Mouse (Mus musculus): Measurements from ENCODE around the gene B2m.
A peak's percentile ranks its signal among the peaks of the same experiment; 100 is the strongest.
"Not testable (repeated sequence)": the region's sequence is repeated elsewhere in the genome, so short reads cannot be mapped to it uniquely, and the experiment has no call there.

Gene B2m

DNA sequence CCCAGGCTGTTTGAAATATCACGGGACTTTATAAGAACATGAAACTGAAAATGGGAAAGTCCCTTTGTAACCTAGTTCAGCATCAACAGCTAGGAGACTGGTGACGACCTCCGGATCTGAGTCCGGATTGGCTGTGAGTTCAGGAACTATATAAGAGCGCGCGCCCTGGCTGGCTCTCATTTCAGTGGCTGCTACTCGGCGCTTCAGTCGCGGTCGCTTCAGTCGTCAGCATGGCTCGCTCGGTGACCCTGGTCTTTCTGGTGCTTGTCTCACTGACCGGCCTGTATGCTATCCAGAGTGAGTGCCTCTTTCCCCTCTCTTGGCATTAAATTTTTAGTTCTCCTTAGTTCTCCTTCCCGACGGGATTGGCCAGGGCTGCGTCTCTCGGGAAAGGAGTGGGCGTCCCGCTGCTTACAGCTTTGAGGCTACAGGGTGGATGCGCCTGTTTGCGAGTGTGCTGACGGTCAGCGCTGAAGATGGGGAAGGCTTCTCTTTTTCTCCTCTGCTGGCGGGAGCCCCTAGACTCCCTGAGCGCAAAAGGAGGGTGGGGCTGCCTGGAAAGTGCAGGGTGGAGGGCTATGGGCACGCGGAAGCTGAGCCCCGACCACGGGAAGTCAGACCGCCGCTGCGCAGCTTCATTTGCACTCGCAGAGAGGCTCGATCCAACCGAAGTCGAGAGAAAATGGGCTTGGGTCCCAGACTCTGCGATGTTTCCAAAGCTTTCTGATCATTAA is at the start of gene B2m:
Gene B2m (plus strand): TSS at position 179 of the 734 bp plus-strand sequence.
- DNase-seq = peak; percentile 83 to 90

GRCm38 (mm10) chr2:122097686-122098085 is 49.8 kb upstream of the B2m start:
- DNase-seq = not testable (repeated sequence)

GRCm38 (mm10) chr2:122102070-122102469 is 45.4 kb upstream of the B2m start:
- DNase-seq = no peak

DNA sequence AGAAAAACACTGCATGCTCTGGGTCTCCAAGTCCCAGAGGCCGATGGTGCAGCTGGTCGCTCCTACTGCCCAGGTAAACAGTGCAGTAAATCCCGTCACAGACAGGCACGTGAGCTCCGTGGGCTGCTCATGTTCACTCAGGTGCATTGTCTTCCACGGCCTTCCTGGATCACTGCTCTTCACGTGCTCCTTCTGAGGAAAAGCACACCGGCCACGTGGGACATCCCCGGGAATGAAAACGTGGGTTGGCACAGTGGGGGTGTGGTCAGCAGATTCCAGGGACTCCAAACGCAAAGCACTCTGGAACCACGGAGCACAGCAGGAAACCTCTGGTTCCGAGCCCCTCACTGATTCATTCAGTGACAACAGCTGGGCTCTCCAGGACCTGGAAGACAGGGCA is 39.4 kb upstream of the B2m start:
- no peak for DNase-seq

DNA sequence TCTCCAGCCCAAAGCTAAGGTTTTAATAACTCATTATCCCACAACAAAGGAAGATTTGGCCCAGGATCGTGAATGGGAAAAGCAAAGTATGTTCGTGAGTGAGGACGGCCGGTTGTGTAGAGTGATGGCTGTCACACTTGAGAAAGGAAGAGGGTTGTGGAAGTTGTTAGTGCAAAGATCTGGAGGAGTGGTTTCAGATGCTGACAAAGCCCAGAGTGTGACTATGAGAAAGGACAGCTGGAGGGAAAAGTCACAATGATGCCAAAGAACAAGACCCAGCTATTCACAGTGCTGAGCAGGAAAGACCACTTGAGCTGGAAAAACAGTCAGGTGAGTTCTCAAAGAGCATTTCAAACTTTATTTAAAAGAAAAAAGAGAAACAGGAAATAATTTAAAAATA is 37.8 kb upstream of the B2m start:
- no peak for DNase-seq

GRCm38 (mm10) chr2:122116888-122117287 is 30.6 kb upstream of the B2m start:
- no peak for DNase-seq

- DNase-seq = peak; percentile 96
Observed at GRCm38 (mm10) chr2:122117961-122118958, 29.2 kb upstream of the B2m start, which contains the start of gene Spg11. Gene Spg11 (minus strand): TSS chr2:122118386.

- DNase-seq = peak; percentile 19 to 53
Observed at GRCm38 (mm10) chr2:122125680-122126572, 21.6 kb upstream of the B2m start.

- no peak for DNase-seq
Observed at GRCm38 (mm10) chr2:122126765-122127347, 20.6 kb upstream of the B2m start.

- no peak for DNase-seq
Observed at GRCm38 (mm10) chr2:122127635-122128034, 19.9 kb upstream of the B2m start.

- no peak for DNase-seq
Observed at GRCm38 (mm10) chr2:122132078-122132477, 15.4 kb upstream of the B2m start.

DNA sequence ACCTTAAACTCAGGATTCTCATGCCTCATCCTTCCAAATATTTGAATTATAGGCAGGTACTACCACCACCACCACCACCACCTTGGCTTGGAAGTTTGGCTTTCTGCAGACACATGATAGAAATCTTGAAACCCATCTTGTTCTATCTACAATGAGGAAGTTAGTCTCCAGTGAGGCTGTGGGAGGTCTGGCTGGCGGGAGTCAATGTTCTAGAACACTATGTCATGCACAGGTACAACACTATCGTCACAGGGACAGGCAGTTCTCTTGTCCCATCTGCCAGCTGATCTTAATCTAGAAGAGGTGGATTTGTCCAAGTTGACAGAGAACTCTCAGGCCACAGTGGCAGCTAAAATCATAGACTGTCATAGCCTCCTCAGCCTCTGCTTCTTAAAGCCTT is 14.9 kb upstream of the B2m start:
- no peak for DNase-seq

- no peak for DNase-seq
Observed at GRCm38 (mm10) chr2:122137839-122138465, 9.5 kb upstream of the B2m start.

GRCm38 (mm10) chr2:122140815-122141214 is 6.7 kb upstream of the B2m start:
- no peak for DNase-seq

DNA sequence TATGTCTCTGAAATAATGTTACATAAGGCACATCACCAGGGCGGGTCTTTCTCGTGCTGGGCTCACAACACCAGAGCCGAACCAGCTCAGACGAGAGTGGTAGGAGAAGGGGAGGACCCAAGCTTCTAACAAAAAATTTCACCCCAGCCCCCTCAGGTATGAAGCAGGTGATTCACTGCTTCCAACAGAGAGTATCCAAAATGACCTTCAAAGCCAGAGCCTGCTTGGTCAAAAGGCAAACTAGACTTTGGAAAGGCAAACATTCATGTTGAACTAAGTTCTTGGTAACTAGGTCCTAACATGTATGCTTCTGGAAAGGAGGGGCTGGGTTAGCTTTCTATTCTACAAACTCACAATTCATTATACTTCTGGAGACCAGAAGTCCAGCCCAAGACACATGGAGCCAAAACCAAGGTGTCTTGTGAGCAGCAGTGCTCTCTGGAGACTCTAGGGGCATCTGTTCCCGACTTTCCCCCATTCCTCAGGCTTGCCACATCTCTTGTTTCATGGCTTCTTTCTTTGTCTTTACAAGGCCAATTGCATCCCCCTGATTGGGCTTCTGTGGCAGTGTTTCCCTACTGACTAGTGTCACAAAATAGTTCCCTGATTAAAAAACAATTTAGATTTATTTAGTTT is 6.0 kb upstream of the B2m start:
- DNase-seq = no peak

DNA sequence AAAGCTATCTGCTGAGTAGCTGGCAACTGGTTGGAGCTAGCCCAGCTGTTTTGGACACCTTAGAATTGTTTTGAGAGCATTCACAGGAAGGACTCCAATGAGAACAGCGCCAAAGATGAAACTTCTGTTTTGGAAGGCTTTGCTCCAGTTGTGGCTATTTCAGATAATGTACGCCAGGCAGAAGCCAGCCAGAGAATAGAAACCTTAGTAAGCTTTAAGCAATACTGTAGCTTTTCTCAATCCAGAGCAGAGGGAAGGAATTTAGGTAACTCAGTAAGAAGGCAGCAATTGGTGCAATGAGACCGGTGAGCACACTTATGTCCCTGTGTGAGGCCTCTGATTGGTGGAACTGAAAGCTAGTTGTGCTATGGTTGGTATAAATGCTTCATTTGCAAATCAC is 4.4 kb upstream of the B2m start:
- no peak for DNase-seq

GRCm38 (mm10) chr2:122145756-122146155 is 1.7 kb upstream of the B2m start:
- DNase-seq = no peak

DNA sequence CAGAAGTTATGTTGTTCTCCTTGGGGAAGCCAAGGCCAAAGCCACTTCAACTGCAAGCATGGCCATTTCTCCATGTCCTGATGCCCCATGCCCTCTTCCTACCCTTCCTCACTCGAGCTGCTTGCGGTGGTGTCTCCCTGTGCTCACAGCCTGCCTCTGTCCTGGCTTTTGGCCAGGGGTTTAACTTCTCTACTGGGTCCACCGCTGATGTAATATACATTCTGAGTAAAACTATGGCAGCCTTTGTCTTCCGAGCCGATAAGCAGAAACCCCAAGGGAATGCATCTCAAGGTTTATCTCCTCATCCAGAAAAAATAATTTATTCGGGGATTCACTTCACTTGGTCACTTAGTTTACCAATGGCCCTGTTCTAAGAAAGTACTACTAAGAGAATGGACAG is 799 bp upstream of the B2m start:
- DNase-seq = no peak

DNA sequence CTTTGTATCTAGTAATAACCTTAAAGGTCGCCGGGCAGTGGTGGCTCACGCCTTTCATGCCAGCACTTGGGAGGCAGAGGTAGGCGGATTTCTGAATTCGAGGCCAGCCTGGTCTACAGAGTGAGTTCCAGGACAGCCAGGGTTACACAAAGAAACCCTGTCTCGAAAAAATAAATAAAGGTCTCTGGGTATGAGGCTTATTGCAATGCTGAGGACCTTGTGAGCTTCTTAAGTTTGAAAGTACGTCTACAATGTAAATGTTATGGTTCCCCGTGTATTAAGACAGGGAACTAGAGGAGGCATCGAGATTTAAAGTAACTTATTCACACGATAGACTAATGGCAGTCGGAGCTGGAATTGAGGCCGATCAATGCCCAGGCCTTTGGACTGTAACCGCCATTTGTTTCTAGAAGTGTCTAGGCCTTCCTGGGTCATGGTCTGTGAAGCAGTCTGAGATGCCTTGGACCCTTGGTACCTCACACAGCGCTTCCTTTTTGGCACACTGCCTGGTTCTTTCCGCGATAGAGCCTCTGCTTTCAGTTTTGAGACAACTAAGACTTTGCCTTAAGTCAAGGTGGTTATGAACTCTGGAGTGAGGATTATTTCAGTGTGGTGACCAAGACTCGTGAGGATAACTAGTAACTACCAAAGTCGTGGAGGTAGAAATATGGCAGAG is 894 bp downstream of the B2m start:
- DNase-seq = peak; percentile 59 to 71

GRCm38 (mm10) chr2:122149316-122149715 is 1.8 kb downstream of the B2m start:
- DNase-seq = no peak

- no peak for DNase-seq
Observed at GRCm38 (mm10) chr2:122149716-122150115, 2.2 kb downstream of the B2m start.

Data from thymus, adult 18-20 months (tissue).